Mouse (Mus musculus) midbrain, embryonic 16.5 days (tissue): ENCODE data around the gene Bbs9. TPM values are rescaled to one million over a fixed set of nuclear protein-coding genes. Genes with fewer than 3 reads are reported as not detected.
A peak's percentile ranks its signal among the peaks of the same experiment; 100 is the strongest.

Experiments
- ATAC-seq: fragments of 200-750 bp; cut with Nextera tagmentation; 2 replicates; pipeline ENCODE4 v1.8.0; 2017; ENCODE audit warnings: moderate TSS enrichment
- H3K27ac ChIP-seq: fragments of 300-500 bp; sonication (generic); 2 replicates; pipeline ENCODE4 v1.5.1; 2014; ENCODE audit warnings: mild to moderate bottlenecking, low read length, mixed read lengths
- H3K27me3 ChIP-seq: fragments of 300-500 bp; sonication (generic); 2 replicates; pipeline ENCODE4 v1.6.1; 2014; ENCODE audit warnings: low read depth, low read length, mixed read lengths; ENCODE audit not compliant: control insufficient read depth, insufficient read depth
- H3K36me3 ChIP-seq: fragments of 300-500 bp; sonication (generic); 2 replicates; pipeline ENCODE4 v1.6.1; 2014; ENCODE audit warnings: mild to moderate bottlenecking, low read length, moderate library complexity, mixed read lengths; ENCODE audit not compliant: control insufficient read depth, insufficient read depth
- H3K4me1 ChIP-seq: fragments of 300-500 bp; sonication (generic); 2 replicates; pipeline ENCODE4 v1.6.1; 2014; ENCODE audit warnings: mild to moderate bottlenecking, low read length, mixed read lengths; ENCODE audit not compliant: control insufficient read depth, insufficient read depth
- H3K4me2 ChIP-seq: fragments of 300-500 bp; sonication (generic); 2 replicates; pipeline ENCODE4 v1.6.1; 2014; ENCODE audit warnings: mild to moderate bottlenecking, low read length, mixed read lengths
- H3K4me3 ChIP-seq: fragments of 300-500 bp; sonication (generic); 2 replicates; pipeline ENCODE4 v1.5.1; 2014; ENCODE audit warnings: low read depth, mild to moderate bottlenecking, low read length, moderate library complexity, mixed read lengths
- H3K9ac ChIP-seq: fragments of 300-500 bp; sonication (generic); 2 replicates; pipeline ENCODE4 v1.6.1; 2014; ENCODE audit warnings: low read depth, low read length, mixed read lengths
- H3K9me3 ChIP-seq: fragments of 300-500 bp; sonication (generic); replicated peaks from 2 replicates; pipeline ENCODE4 v1.6.1; 2014; ENCODE audit warnings: mild to moderate bottlenecking, low read length, mixed read lengths; ENCODE audit not compliant: control insufficient read depth, poor library complexity, severe bottlenecking
- WGBS: fragments of 180-500 bp; shearing (Covaris S2); extraction: QIAGEN DNeasy Blood & Tissue Kit; methylation state at CpG from one replicate; pipeline ENCODE4 v1.1.7; 2014; 5-methylcytosine and 5-hydroxymethylcytosine counted together
- polyA plus RNA-seq: library from polyadenylated mRNA; unstranded; fragments of >200 nt; fragmentation: Nextera tagmentation; extraction: Ambion mirVana; gene quantifications from 2 replicates; pipeline ENCODE4 v1.2.1, GENCODE M21; 2015

Gene Bbs9
- polyA plus RNA-seq, 1 experiment from 2014 or later, result 29.3 TPM

DNA sequence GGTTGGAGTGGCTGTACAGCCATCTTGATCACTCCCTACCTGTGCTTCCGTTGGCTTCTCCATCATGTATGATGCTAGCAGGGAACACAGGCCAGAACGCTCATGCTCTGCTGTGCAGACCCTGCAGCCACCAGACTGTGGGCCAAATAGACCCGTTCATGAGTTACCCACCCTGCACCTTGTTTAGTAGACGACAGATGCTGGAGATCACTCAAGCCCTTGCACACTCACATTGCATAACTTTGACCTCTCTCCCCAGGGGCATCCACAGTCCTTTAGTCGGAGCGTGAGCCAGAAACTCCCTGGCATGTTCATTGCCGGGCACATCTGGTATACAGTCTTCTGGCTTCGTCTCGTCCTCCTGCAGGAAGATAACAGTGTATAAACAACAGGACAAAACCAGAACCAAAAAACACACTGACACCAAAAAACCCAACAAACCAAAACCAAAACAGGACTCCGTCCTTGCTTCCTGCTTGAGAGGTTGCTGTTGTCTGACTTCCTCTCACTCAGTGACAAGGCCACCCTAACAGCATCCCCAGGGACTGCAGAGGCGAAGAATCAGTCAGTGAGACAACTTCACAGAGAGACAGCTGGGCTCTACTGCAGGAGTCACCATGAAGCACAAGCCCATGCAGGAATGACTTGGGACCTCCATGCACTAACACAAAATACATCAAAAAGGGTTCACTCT lies 18.2 kb upstream of the Bbs9 start:
- Histone ChIP-seq H3K9ac (no peak overlapping the region), H3K27ac (no peak overlapping the region), H3K4me1 (no peaks in the 10 kb centered on the region), H3K27me3 (no peaks in the 10 kb centered on the region), H3K4me2 (no peak overlapping the region), H3K4me3 (no peak overlapping the region), H3K36me3 (peaks cover 20% of the 10 kb centered on the region), H3K9me3 (no peaks in the 10 kb centered on the region)
- ATAC-seq, result no peak
- WGBS, result 86% methylated on average over 11 of the region's 11 CpGs

GRCm38 (mm10) chr9:22461946-22462345 lies 13.6 kb upstream of the Bbs9 start:
- no peaks in the 10 kb centered on the region for H3K9me3 ChIP-seq
- WGBS, result 76% methylated on average over 3 of the region's 3 CpGs
- no peak overlapping the region for H3K4me3 ChIP-seq
- no peak overlapping the region for H3K27ac ChIP-seq
- no peak for ATAC-seq
- H3K4me1 ChIP-seq, result no peaks in the 10 kb centered on the region; the same call in 1 of the 2 replicates
- H3K36me3 ChIP-seq, result peaks cover 6% of the 10 kb centered on the region
- H3K9ac ChIP-seq, result no peak overlapping the region
- H3K4me2 ChIP-seq, result no peak overlapping the region
- H3K27me3 ChIP-seq, result no peaks in the 10 kb centered on the region

DNA sequence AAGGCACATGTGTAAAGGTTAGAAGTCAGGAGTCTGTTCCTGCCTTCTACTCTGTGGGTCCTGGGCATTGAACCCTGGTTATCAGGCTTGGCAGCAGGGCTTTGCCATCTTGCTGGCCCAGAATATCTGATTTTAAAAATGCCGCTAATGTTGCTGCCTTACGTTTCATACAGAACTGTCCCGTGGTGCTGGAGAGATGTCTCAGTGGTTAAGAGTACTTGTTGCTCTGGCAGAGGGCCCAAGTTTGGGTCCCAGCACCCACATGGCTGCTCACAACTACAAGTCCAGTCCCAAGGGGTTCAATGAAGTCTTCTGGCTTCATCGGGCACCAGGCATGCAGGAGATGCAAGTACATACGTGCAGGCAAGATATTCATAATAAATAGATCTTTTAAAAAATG lies 9.3 kb upstream of the Bbs9 start:
- Histone ChIP-seq H3K9ac (no peak overlapping the region), H3K9me3 (no peaks in the 10 kb centered on the region), H3K27me3 (no peaks in the 10 kb centered on the region), H3K4me3 (no peak overlapping the region), H3K4me1 (peaks cover 3% of the 10 kb centered on the region; the same call in 1 of the 2 replicates), H3K36me3 (peaks cover 3% of the 10 kb centered on the region; the same call in 1 of the 2 replicates), H3K27ac (no peak overlapping the region), H3K4me2 (no peak overlapping the region)
- no peak for ATAC-seq
- WGBS, result 94% methylated on average over 5 of the region's 5 CpGs

DNA sequence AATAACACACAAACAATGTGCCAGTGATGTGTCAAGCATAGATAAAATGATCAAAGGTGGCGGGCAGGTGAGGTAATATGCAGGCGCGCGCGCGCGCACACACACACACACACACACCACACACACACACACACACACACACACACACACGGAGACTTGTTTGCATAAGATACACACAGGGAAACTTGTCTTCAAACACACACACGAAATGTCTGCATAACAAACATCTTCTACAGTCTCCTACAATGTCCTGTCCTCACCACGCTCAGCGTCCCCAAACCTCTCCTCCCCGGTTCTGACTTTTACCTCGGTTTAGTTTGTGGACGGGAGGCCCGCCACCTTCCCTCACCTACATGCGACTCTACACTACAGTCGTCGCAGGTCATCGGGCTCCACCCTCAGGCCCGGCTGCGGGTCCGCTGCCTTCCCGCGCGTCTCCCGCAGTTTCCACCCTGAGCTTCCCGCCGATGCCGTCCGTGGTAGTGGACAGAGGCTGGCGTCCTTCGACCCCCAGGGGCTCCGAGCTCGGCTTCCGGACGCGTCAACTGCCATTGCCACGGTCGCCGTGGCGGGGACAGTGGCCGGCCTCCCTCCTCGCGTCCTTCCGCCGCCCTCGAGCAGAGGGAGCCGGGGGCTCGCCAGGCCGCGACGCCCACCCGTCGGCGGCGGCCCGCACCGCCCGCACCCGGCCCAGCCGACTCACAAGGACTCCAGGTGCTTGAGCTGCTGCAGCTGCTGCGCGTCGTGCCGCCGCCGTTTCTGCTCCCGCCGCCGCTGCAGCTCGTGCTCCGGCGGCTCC lies 7.9 kb upstream of the Bbs9 start:
- Histone ChIP-seq H3K9me3 (no peaks in the 10 kb centered on the region), H3K9ac (peak overlapping the region; percentile 98), H3K4me2 (peak overlapping the region; percentile 67), H3K4me1 (peaks cover 3% of the 10 kb centered on the region; the same call in 1 of the 2 replicates), H3K4me3 (peak overlapping the region; percentile 91), H3K36me3 (peaks cover 3% of the 10 kb centered on the region; the same call in 1 of the 2 replicates), H3K27me3 (no peaks in the 10 kb centered on the region), H3K27ac (peak overlapping the region; percentile 95)
- 1% methylated on average over 68 of the region's 73 CpGs for WGBS
- peak; percentile 69 for ATAC-seq

DNA sequence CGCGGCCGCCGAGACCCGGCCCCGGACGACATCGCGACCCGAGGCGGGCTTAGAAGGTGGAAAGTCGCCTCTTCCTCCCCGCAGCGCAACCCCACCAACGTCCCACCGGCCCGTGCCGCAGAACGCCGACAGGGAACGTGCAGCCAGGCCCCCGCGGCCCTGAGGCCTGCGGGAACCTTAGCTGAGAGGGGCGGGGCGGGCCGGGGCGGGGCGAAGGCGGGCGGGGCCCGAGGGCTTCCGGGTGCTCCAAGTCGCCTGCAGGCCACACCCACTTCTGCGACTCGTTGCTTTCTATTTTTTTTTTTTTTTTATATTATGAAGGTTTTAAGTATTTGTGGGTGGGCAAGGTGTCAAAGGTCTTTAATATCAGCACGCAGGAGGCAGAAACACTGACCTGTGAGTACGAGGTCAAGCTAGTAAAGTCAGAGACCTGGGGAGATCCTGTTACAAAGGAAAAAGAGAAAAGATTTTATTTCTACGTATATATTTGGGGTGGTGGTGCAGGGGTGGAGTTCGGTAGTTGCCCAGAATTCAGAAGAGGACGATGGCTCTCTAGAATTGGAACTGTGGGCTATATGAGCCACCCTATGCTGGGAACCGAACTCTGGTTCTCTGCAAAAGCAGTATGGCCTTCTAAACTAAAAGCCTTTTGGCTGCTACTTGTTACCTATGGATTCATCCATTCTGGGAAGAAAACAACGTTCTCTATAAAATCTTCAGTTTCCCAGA lies 7.2 kb upstream of the Bbs9 start:
- peak overlapping the region; percentile 67 for H3K4me2 ChIP-seq
- no peaks in the 10 kb centered on the region for H3K27me3 ChIP-seq
- peaks cover 3% of the 10 kb centered on the region; the same call in 1 of the 2 replicates for H3K36me3 ChIP-seq
- peak; percentile 83 for ATAC-seq
- H3K9ac ChIP-seq, result peak overlapping the region; percentile 98
- H3K4me1 ChIP-seq, result peaks cover 3% of the 10 kb centered on the region; the same call in 1 of the 2 replicates
- peak overlapping the region; percentile 95 for H3K27ac ChIP-seq
- no peaks in the 10 kb centered on the region for H3K9me3 ChIP-seq
- 4% methylated on average over 40 of the region's 43 CpGs for WGBS
- H3K4me3 ChIP-seq, result peak overlapping the region; percentile 91

- Histone ChIP-seq H3K27me3 (no peaks in the 10 kb centered on the region), H3K4me1 (peaks cover 3% of the 10 kb centered on the region; the same call in 1 of the 2 replicates), H3K4me2 (no peak overlapping the region; the same call in 1 of the 2 replicates), H3K4me3 (no peak overlapping the region; the same call in 1 of the 2 replicates), H3K9ac (no peak overlapping the region), H3K27ac (no peak overlapping the region), H3K9me3 (no peaks in the 10 kb centered on the region), H3K36me3 (peaks cover 3% of the 10 kb centered on the region; the same call in 1 of the 2 replicates)
- no peak for ATAC-seq
- WGBS, result 77% methylated on average over 8 of the region's 8 CpGs
Observed at GRCm38 (mm10) chr9:22468899-22469259, 6.6 kb upstream of the Bbs9 start.

GRCm38 (mm10) chr9:22469643-22470042 lies 5.9 kb upstream of the Bbs9 start, which contains the start of gene Rp9:
Gene Rp9 (minus strand): TSS chr9:22469743.
- H3K27ac ChIP-seq, result peak within 1 kb of the TSS; percentile 95

DNA sequence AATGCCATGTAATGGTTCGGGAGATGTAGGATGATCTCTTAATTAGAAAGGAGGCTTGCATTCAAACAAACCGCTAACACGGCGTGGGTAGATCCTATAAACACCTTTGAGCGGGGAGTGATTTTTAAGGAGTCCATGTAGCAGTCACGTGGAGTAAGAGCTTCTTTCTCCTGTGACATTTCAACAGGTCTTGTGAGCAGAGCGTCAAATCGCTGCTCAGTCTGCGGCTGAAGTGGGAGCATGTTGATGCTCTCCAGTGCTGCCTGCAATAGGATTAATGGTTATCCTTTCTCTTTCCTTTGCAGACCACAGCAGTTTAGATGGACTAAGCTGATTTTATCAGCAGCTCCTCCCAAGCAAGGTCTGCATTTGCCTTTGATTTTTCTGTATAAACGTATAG lies 750 bp downstream of the Bbs9 start:
- peak overlapping the region; percentile 77 for H3K4me2 ChIP-seq
- peak overlapping the region; percentile 71 for H3K9ac ChIP-seq
- H3K27ac ChIP-seq, result peak overlapping the region; percentile 83
- peak; percentile 23; the same call in 1 of the 2 replicates for ATAC-seq
- WGBS, result 4% methylated on average over 10 of the region's 10 CpGs
- H3K4me1 ChIP-seq, result peaks cover 16% of the 10 kb centered on the region
- H3K9me3 ChIP-seq, result no peaks in the 10 kb centered on the region
- H3K4me3 ChIP-seq, result peak overlapping the region; percentile 69
- H3K36me3 ChIP-seq, result no peaks in the 10 kb centered on the region
- H3K27me3 ChIP-seq, result no peaks in the 10 kb centered on the region

More at GRCm38 (mm10) chr9:22469643-22470042, 5.9 kb upstream of the Bbs9 start, which contains the start of gene Rp9:
- Histone ChIP-seq H3K4me1 (peaks cover 3% of the 10 kb centered on the region; the same call in 1 of the 2 replicates), H3K9me3 (no peaks in the 10 kb centered on the region), H3K4me3 (peak within 1 kb of the TSS; percentile 91), H3K9ac (peak within 1 kb of the TSS; percentile 98), H3K27me3 (no peaks in the 10 kb centered on the region), H3K36me3 (peaks cover 3% of the 10 kb centered on the region; the same call in 1 of the 2 replicates), H3K4me2 (peak within 1 kb of the TSS; percentile 67)
- 87% methylated on average over 3 of the region's 3 CpGs for WGBS
- ATAC-seq, result no peak
